Mouse (Mus musculus) myocyte (in vitro differentiated cells): ENCODE measurements around the gene AI481877. TPM values are rescaled to one million over a fixed set of nuclear protein-coding genes. Genes with fewer than 3 reads are reported as not detected.

Experiments
- H3K27me3 ChIP-seq: one replicate; pipeline ENCODE4 v1.6.1; 2011; ENCODE audit not compliant: control insufficient read depth, insufficient read depth, insufficient read length
- H3K36me3 ChIP-seq: one replicate; pipeline ENCODE4 v1.6.1; 2011; ENCODE audit not compliant: control insufficient read depth, insufficient read depth
- H3K4me2 ChIP-seq: one replicate; pipeline ENCODE4 v1.6.1; 2011; ENCODE audit warnings: low read depth, control low read depth
- H3K4me3 ChIP-seq: one replicate; pipeline ENCODE4 v1.5.1; 2011; ENCODE audit warnings: mild to moderate bottlenecking, control low read depth, moderate library complexity
- H3K79me2 ChIP-seq: one replicate; pipeline ENCODE4 v1.6.1; 2011; ENCODE audit not compliant: control insufficient read depth, insufficient read depth
- H3ac ChIP-seq: one replicate; pipeline ENCODE4 v1.6.1; 2011; ENCODE audit not compliant: control insufficient read depth, insufficient read length
- CEBPB ChIP-seq: IDR thresholded peaks from 2 replicates; pipeline ENCODE4 v1.6.1; 2011; ENCODE audit warnings: mild to moderate bottlenecking, moderate library complexity; ENCODE audit not compliant: poor library complexity, insufficient read depth, severe bottlenecking
- E2F4 ChIP-seq: IDR thresholded peaks from one replicate; pipeline ENCODE4 v1.6.1; 2011; ENCODE audit warnings: mild to moderate bottlenecking, control low read depth, moderate library complexity; ENCODE audit not compliant: insufficient read depth
- MAX ChIP-seq: IDR thresholded peaks from one replicate; pipeline ENCODE4 v1.6.1; 2011; ENCODE audit warnings: low read depth, mild to moderate bottlenecking, control low read depth
- MYOD1 ChIP-seq, 3 experiments: IDR thresholded peaks; one replicate each; pipeline ENCODE4 v1.6.1; 2011; ENCODE audit warnings: control low read depth in 2 of 3, low read depth in 2 of 3, mild to moderate bottlenecking in 2 of 3, moderate library complexity in 1 of 3; ENCODE audit not compliant: insufficient read length in 2 of 3, control insufficient read depth in 1 of 3
- MYOG ChIP-seq, 3 experiments: IDR thresholded peaks; one replicate each; pipeline ENCODE4 v1.6.1; 2011; ENCODE audit warnings: control low read depth in 2 of 3, low read depth in 2 of 3, mild to moderate bottlenecking in 2 of 3; ENCODE audit not compliant: insufficient read length in 2 of 3, control insufficient read depth in 1 of 3, insufficient read depth in 1 of 3
- POLR2A ChIP-seq: IDR thresholded peaks from one replicate; pipeline ENCODE4 v1.6.1; 2011; ENCODE audit warnings: low read depth, mild to moderate bottlenecking, control low read depth, moderate library complexity; ENCODE audit not compliant: insufficient read length
- POLR2AphosphoS2 ChIP-seq: IDR thresholded peaks from one replicate; pipeline ENCODE4 v1.6.1; 2011; ENCODE audit warnings: low read depth, control low read depth; ENCODE audit not compliant: insufficient read length
- REST ChIP-seq: IDR thresholded peaks from one replicate; pipeline ENCODE4 v1.6.1; 2011; ENCODE audit warnings: mild to moderate bottlenecking, control low read depth, moderate library complexity; ENCODE audit not compliant: insufficient read depth, insufficient read length
- SRF ChIP-seq: IDR thresholded peaks from one replicate; pipeline ENCODE4 v1.6.1; 2011; ENCODE audit warnings: low read depth; ENCODE audit not compliant: control insufficient read depth, insufficient read length
- TCF12 ChIP-seq: IDR thresholded peaks from one replicate; pipeline ENCODE4 v1.6.1; 2011; ENCODE audit warnings: mild to moderate bottlenecking, control low read depth; ENCODE audit not compliant: poor library complexity, insufficient read depth, severe bottlenecking
- TCF3 ChIP-seq: IDR thresholded peaks from one replicate; pipeline ENCODE4 v1.6.1; 2011; ENCODE audit warnings: low read depth, control low read depth; ENCODE audit not compliant: insufficient read length
- USF1 ChIP-seq: IDR thresholded peaks from one replicate; pipeline ENCODE4 v1.6.1; 2011; ENCODE audit warnings: low read depth, mild to moderate bottlenecking, control low read depth, moderate library complexity
- polyA plus RNA-seq: library from polyadenylated mRNA; unstranded; fragments of >200 nt; fragmentation: generic; extraction: Trizol; gene quantifications from one replicate; pipeline ENCODE4 v1.2.1, GENCODE M21; 2012; ENCODE audit warnings: missing spikeins

AI481877 gene
- polyA plus RNA-seq, 1 experiment: 0.01 TPM

DNA sequence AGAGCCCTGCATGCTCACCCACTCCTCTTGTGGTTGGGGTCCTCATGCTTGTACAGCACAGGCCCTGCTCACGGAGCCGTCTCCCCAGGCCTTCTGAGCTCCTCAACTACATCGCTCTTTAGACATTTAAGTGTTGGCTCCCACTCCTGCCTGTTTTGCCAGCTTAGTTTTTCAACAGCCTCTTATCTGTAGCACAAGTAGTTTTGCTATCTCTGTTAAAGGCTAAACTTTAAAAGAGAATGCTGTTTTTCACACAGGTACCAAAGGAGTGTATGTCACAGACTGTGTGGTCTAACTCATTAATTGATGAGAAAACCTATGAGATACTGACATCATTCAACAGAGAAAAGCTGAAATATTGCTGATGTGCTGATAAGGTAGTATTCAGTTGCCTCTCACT lies 127.3 kb downstream of the AI481877 start:
- H3K36me3 ChIP-seq: peaks cover 3% of the 10 kb centered on the region

DNA sequence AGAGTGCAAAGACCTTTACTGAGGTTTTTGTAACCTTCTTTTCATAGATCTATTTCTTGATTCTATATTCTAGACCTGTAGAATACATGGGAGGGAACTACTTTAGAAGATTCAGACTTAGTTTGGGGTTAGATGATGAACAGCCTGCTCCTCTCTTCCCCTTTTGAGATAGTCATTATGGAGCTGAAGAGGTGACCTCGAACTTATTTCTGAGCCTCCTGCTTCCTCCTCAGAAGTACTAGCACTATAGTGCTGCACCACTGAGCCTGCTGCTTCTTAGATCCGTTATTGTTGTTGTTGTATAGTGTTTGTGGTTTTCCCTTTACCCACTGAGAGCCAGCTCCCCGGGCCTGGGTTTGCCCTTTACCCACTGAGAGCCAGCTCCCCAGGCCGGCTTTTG lies 129.1 kb downstream of the AI481877 start:
- TF ChIP-seq CEBPB (no peak), REST (no peak), MAX (no peak), E2F4 (no peak), POLR2A (no peak), TCF12 (no peak), POLR2AphosphoS2 (no peak), USF1 (no peak), MYOD1 (IDR thresholded peaks at IDR 0.05; ENCODE audit: control insufficient read depth in 1 of 3, insufficient read length in 2 of 3, low read depth in 2 of 3) (no peak), TCF3 (no peak), SRF (no peak), MYOG (IDR thresholded peaks at IDR 0.05; ENCODE audit: control insufficient read depth in 1 of 3, insufficient read depth in 1 of 3, insufficient read length in 2 of 3, low read depth in 2 of 3) (no peak)
- Histone ChIP-seq H3K4me2 (no peak overlapping the region), H3K4me3 (no peak overlapping the region), H3ac (no peak overlapping the region), H3K79me2 (peaks cover 84% of the 10 kb centered on the region), H3K36me3 (peaks cover 3% of the 10 kb centered on the region), H3K27me3 (no peaks in the 10 kb centered on the region)

More for the DNA sequence above, 127.3 kb downstream of the AI481877 start:
- Histone ChIP-seq H3K27me3 (no peaks in the 10 kb centered on the region), H3ac (no peak overlapping the region), H3K4me2 (no peak overlapping the region), H3K4me3 (no peak overlapping the region), H3K79me2 (peaks cover 81% of the 10 kb centered on the region)
- TF ChIP-seq MYOD1 (IDR thresholded peaks at IDR 0.05; ENCODE audit: control insufficient read depth in 1 of 3, insufficient read length in 2 of 3, low read depth in 2 of 3) (no peak), POLR2AphosphoS2 (no peak), MAX (no peak), TCF12 (no peak), E2F4 (no peak), POLR2A (no peak), TCF3 (no peak), SRF (no peak), MYOG (IDR thresholded peaks at IDR 0.05; ENCODE audit: control insufficient read depth in 1 of 3, insufficient read depth in 1 of 3, insufficient read length in 2 of 3, low read depth in 2 of 3) (no peak), CEBPB (no peak), REST (no peak)

DNA sequence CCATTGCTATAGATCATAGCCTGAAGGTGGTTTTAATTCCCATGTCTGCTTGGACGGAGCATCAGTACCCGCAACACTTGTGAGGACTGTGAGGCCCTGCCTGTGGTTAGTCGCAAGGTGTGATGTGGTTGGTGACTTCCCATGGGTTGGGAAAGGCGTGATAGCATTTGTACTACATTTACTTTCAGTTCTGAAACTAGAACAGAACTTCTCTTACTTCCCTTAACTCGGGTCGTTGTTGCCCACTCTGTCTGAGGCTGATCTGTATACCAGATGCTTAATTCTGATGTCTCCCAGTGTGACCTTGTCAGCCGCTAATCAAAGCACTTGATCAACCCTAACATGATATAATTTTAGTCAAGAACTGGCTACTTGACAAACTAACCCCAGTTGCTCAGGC lies 129.6 kb downstream of the AI481877 start:
- no peak overlapping the region for H3K4me2 ChIP-seq
- peaks cover 3% of the 10 kb centered on the region for H3K36me3 ChIP-seq
- no peak overlapping the region for H3ac ChIP-seq
- H3K79me2 ChIP-seq: peaks cover 88% of the 10 kb centered on the region
- H3K27me3 ChIP-seq: no peaks in the 10 kb centered on the region
- no peak for TF ChIP-seq SRF
- TF ChIP-seq POLR2AphosphoS2: no peak
- no peak for TF ChIP-seq REST
- TF ChIP-seq MYOD1 (IDR thresholded peaks at IDR 0.05; ENCODE audit: control insufficient read depth in 1 of 3, insufficient read length in 2 of 3, low read depth in 2 of 3): no peak
- TF ChIP-seq E2F4: no peak
- TF ChIP-seq TCF3: no peak
- TF ChIP-seq TCF12: no peak
- TF ChIP-seq CEBPB: no peak
- no peak for TF ChIP-seq MAX
- TF ChIP-seq USF1: no peak
- TF ChIP-seq POLR2A: no peak
- TF ChIP-seq MYOG (IDR thresholded peaks at IDR 0.05; ENCODE audit: control insufficient read depth in 1 of 3, insufficient read depth in 1 of 3, insufficient read length in 2 of 3, low read depth in 2 of 3): no peak
- H3K4me3 ChIP-seq: no peak overlapping the region

DNA sequence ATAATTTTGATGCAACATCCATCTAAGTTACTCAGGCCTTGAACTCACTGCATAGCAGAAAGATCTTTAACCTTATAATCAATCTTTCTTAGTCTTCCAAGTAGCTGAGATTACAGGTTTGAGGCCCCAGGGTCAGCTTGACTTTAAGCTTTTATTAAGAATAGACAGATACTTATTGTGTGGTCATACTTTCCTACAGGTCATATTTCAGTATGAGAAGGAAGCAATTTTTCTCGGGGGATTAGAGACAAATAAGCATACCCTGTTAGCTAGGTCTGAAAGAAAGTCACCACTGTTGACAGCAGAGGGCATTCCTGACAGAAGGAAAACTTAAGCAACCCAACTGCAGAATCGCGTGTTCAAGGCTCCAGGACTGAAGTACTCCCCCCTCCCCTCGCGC lies 130.8 kb downstream of the AI481877 start:
- no peaks in the 10 kb centered on the region for H3K36me3 ChIP-seq
- TF ChIP-seq SRF (no peak), POLR2A (no peak), CEBPB (no peak), POLR2AphosphoS2 (no peak), E2F4 (no peak), USF1 (no peak), MYOG (IDR thresholded peaks at IDR 0.05; ENCODE audit: control insufficient read depth in 1 of 3, insufficient read depth in 1 of 3, insufficient read length in 2 of 3, low read depth in 2 of 3) (no peak), MAX (no peak), REST (no peak), TCF3 (no peak), TCF12 (no peak), MYOD1 (IDR thresholded peaks at IDR 0.05; ENCODE audit: control insufficient read depth in 1 of 3, insufficient read length in 2 of 3, low read depth in 2 of 3) (no peak)
- H3K4me2 ChIP-seq: no peak overlapping the region
- no peak overlapping the region for H3ac ChIP-seq
- no peak overlapping the region for H3K4me3 ChIP-seq
- peaks cover 92% of the 10 kb centered on the region for H3K79me2 ChIP-seq
- H3K27me3 ChIP-seq: no peaks in the 10 kb centered on the region
